Mouse (Mus musculus) left cerebral cortex, adult 18-20 months (tissue): ENCODE measurements around the gene Tbx19. TPM values are rescaled to one million over a fixed set of nuclear protein-coding genes. Genes with fewer than 3 reads are reported as not detected.

ENCODE experiments used
- DNase-seq, 2 experiments: peaks; one replicate each; pipeline ENCODE4 v3.0.0; 2021 to 2022; ENCODE audit warnings: low spot score in 2 of 2, mixed read lengths in 1 of 2
- long read RNA-seq, 2 experiments: library from polyadenylated mRNA; stranded (forward); transcript quantifications; one replicate each; pipeline ENCODE4 v2.0.0; 2021
- total RNA-seq, 2 experiments: library from RNA; stranded (reverse); gene quantifications; 2 replicates each; pipeline ENCODE4 v1.2.3; 2021

Tbx19 gene
- not detected for total RNA-seq
- long read RNA-seq, experiment 1, result 0 reads
- long read RNA-seq, experiment 2, result 0 reads

DNA sequence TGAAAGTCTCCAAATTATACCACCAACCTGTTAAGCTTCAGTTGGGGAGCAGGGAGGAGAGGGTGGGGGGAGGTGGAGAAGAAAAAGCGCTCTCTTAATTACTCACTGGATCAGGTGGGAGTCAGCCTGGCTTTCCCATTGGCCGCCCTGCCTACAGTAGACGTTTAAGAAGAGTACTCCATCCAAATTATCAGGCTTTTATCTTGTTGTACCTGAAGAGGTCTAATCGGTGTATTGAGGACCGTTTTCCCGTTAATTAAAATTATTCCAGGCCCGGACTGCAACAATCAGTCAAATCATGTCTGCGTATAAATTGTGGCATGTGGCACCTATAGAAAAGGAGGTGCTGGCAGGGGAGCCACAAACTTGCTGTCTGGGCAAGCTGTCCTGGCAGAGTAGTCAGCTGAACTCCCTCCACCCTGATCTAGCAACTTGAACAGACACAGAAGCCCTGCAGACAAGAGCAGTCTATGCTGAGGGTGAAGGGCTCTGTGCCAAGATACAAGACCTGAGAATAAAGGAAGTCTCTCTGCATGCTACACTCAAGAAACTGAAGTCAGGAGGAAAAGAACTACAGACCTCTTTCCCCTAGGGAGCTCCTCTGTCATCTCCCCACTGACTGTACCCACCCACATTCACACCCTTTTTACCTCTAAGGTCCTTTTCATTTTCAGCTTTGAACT is at the start of gene Tbx19:
TSS of gene Tbx19 (minus strand) at position 51 of the 683 bp plus-strand sequence.
- DNase-seq, result no peak

DNA sequence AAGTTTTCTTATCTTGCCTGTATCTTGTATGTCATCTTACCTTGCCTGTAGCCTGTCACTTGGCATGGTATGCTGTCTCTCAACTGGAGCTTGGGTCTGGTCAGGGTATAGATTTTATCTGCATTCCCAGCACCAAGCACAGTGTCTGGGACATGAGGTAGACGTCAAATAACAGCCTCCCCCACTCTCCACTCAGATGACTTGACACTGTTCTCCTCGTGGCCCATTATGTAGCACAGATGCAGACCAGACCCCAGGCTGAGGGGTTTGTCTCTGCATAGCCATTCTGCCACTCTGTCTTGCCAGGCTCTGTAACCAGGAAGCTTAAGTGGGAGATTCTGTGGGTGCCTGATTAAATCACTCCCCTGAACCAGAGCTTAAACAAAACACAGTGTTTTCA is 45.0 kb upstream of the Tbx19 start:
- no peak for DNase-seq

DNA sequence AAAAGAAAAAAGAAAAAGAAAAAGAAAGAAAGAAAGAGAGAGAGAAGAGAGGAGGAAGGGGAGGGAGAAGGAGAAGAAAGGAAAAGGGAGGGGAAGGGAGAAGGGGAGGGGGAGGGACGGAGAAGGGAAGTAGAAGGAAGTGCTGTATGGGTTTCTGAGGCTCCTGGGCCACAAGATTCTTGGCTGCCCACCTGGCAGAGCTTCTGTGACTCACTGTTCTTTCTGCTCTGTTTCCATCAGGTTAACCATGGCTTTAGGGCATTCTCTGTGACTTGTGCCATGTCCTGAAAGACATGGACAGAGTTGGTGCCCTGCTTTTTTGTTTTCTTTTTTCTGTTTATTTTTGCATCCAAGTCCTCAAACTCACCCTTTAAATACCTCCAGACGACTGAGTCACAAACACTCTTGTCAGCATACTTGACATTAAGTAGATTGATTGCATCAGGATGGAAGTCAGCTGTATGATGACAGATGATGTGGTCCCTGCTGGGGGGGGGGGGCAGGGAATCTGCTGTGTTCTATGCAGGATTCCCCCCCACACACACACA is 43.0 kb upstream of the Tbx19 start:
- no peak for DNase-seq

DNA sequence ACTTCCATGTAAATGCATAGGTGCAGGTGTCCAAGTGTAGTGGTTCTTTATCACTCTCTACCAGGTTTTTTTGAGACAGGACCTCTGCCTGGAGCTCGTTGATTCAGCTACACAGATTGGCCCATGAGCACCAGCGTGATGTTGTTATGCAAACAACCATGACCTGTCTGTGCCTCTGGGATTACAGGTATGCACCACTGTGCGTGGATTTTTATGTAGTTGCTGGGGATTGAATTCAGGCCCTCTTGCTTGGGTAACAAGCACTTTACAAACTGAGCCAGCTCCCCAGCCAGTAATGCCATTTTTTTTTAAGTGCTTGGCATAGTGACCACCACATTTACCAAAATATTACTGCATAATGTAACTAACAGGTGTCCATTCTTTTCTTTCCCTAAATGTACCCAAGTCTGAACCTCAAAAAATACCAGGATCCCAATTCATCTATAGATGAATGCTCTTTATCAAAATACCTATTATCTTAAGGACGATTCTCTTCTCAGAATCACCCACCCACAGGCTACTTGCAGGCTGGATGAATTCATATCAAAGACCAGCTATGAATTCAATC is 41.0 kb upstream of the Tbx19 start:
- DNase-seq, result no peak

- DNase-seq, result no peak
Measured at GRCm38 (mm10) chr1:165200748-165201147, 40.2 kb upstream of the Tbx19 start.

- no peak for DNase-seq
Measured at GRCm38 (mm10) chr1:165199639-165200038, 39.1 kb upstream of the Tbx19 start.

- no peak for DNase-seq
Measured at GRCm38 (mm10) chr1:165198951-165199350, 38.4 kb upstream of the Tbx19 start.

DNA sequence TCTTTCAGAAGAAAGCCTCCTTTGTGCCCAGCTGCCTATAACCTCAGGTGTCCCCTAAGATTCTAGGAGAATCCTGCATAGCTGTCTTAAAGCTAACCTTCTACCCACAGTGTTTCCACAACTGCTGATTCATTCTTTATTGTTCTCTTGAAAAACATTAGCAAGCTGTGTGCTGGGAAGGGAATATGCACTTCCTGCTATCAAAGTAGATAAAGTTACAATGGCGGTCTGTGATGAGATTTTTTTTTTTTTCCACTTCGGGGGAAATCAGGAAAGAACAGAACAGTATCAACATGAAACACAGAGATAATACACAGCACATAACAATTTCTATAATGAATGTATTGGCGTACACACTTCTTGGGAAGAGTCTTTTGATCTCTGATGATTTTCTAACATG is 37.3 kb upstream of the Tbx19 start:
- no peak for DNase-seq

DNA sequence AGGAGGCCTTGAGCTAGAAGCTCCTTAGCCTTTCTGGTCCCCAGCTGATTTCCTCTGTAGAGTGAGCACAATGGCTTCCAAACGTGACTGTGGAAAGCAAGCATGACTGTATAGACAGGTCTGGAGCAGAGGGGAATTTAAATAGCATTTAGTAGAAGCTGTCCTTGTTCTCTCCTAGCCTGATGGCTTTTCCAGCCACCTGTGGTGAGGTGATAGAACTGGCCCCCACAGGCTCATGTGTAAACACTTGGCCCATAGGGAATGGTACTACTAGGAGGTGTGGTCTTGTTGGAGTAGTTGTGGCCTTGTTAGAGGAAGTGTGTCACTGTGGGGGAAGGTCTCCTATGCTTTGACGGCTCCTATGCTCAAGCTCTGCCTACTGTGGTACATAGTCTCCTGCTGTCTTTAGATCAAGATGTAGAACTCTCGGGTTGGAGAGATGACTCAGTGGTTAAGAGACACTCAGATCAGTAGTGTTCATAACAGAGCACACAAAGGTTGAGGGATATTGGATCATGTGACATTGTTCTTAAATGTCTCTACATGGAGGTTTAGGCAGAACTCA is 34.9 kb upstream of the Tbx19 start:
- no peak for DNase-seq

GRCm38 (mm10) chr1:165194662-165195013 is 34.1 kb upstream of the Tbx19 start:
- DNase-seq, result no peak

GRCm38 (mm10) chr1:165193880-165194661 is 33.5 kb upstream of the Tbx19 start, which contains the start of gene Sft2d2:
Gene Sft2d2 (minus strand): TSS chr1:165194438.
- DNase-seq, result peak; percentile 66 to 70

DNA sequence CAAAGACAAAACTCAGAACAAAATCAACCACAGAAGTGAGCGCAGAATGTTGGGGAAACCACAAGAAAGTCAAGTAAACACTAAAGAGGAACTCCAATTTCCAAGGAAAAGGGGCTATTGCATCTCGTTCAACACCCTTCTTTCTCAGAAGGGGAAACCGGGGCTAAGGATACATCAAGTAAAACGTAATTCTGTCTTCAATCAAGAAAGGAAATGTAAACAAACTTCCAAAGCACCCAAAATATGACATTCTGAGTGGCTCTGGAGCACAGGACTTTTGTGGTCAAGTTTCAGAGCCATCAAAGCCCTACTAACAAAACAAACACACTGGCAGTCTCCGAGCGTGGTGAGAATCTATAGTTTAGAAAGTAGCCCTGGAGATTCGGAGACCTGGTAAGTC is 32.9 kb upstream of the Tbx19 start:
- DNase-seq, result no peak

DNA sequence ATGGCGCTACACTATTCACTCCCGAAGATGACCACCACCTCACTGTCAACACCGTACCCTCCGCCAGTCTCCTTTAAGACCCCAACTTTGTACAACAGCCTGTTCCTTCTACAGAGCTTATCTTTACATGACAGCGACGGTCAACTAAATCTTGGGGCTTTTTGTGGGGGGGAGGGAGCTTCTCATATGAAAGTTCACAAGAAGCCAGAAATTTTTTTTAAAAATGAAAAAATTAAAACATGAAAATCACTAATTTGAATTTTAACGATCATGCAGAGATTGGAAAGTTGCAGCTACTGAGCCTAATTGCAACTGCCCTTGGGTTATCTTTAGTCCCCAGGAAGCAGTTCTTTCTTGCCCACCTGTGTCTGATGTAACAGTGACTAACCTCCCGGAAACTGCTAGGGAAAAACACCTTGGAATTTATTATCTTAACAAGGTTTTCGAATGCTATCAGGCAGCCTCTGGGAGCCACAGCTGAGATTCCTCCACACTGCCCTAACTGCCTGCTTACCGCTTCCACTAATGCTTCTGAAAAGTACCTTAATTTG is 32.2 kb upstream of the Tbx19 start:
- no peak for DNase-seq

DNA sequence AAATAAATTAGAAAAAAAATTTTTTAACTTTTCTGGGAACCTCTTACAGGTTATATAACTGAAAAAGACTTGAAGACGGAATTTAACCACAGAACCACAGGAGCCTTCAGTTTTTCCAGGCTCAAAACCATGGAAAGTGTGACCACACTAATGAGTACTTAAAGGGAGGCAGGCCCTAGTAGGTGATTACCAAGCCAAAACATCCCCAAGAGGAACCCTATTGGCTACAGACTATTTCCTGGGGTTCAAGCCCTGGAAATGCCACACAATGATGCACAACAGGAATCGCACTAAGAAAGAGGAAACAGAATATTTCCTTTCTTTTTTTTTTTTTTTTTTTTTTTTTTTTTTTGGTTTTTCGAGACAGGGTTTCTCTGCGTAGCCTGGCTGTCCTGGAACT is 31.5 kb upstream of the Tbx19 start:
- DNase-seq, result no peak

DNA sequence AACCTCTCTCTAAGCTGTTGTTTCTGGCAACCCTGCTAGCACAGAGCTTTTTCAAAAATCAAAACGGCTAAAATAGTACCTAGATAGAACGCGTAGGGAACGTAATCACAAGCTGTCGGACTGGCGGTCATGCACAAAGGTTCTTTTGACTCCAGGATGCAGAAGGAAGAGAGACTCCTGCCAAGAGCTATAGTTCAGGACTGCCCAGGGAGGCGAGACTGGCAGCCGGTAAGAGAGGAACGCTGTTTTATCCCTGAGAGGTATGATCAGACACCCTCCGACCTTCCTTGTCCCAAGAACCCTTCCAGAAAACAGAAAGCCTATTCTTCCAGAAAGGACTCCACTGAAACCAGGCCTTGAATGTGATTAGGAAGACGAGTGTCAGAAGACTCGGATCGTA is 31.0 kb upstream of the Tbx19 start:
- no peak for DNase-seq

GRCm38 (mm10) chr1:165190571-165191273 is 30.1 kb upstream of the Tbx19 start:
- peak in 1 of 2 experiments; percentile 31 for DNase-seq

- DNase-seq, result no peak
Measured at GRCm38 (mm10) chr1:165190068-165190467, 29.5 kb upstream of the Tbx19 start.

- DNase-seq, result no peak
Measured at GRCm38 (mm10) chr1:165188806-165189580, 28.4 kb upstream of the Tbx19 start.

- no peak for DNase-seq
Measured at GRCm38 (mm10) chr1:165187357-165187756, 26.8 kb upstream of the Tbx19 start.

DNA sequence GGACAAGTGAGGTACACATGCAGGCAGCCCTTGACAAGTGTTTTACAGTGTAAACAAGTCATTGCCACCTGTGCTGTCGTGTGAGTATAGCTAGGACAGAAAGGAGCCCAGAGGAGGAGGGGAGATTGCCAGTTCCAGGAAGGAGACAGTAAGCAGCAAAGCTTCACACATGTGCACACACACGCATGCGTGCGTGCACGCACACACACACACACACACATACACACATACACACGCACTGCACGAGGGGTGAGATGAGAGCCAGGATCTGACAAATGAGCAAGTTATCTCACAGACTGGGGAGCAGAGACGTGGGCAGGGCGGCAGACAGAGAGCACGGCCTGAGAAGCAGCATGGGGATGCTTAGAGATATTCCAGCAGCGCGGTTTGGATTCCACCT is 25.9 kb upstream of the Tbx19 start:
- DNase-seq, result no peak
